Mouse (Mus musculus) forebrain, embryonic 16.5 days (tissue): ENCODE measurements around the gene Dnajc17. TPM values are rescaled to one million over a fixed set of nuclear protein-coding genes. Genes with fewer than 3 reads are reported as not detected.

Experiments used
- ATAC-seq: fragments of 200-750 bp; cut with Nextera tagmentation; 2 replicates; pipeline ENCODE4 v1.8.0; 2017; ENCODE audit warnings: mild to moderate bottlenecking, moderate library complexity
- H3K27ac ChIP-seq: fragments of 300-500 bp; sonication (generic); 2 replicates; pipeline ENCODE4 v1.5.1; 2014; ENCODE audit warnings: low read length, control low read depth
- H3K27me3 ChIP-seq: fragments of 300-500 bp; sonication (generic); replicated peaks from 2 replicates; pipeline ENCODE4 v1.6.1; 2014; ENCODE audit warnings: low read length; ENCODE audit not compliant: control insufficient read depth, insufficient read depth
- H3K36me3 ChIP-seq: fragments of 300-500 bp; sonication (generic); 2 replicates; pipeline ENCODE4 v1.6.1; 2014; ENCODE audit not compliant: control insufficient read depth, insufficient read depth
- H3K4me1 ChIP-seq: fragments of 300-500 bp; sonication (generic); replicated peaks from 2 replicates; pipeline ENCODE4 v1.6.1; 2014; ENCODE audit warnings: low read length; ENCODE audit not compliant: control insufficient read depth, insufficient read depth
- H3K4me2 ChIP-seq: fragments of 300-500 bp; sonication (generic); 2 replicates; pipeline ENCODE4 v1.6.1; 2014; ENCODE audit warnings: mild to moderate bottlenecking, low read length, control low read depth
- H3K4me3 ChIP-seq: fragments of 300-500 bp; sonication (generic); replicated peaks from 2 replicates; pipeline ENCODE4 v1.5.1; 2014; ENCODE audit warnings: mild to moderate bottlenecking, low read length, control low read depth
- H3K9ac ChIP-seq: fragments of 300-500 bp; sonication (generic); replicated peaks from 2 replicates; pipeline ENCODE4 v1.6.1; 2014; ENCODE audit warnings: low read depth, low read length, control low read depth
- H3K9me3 ChIP-seq: fragments of 300-500 bp; sonication (generic); 2 replicates; pipeline ENCODE4 v1.6.1; 2016; ENCODE audit warnings: low read length; ENCODE audit not compliant: control insufficient read depth
- WGBS: fragments of 180-500 bp; shearing (Covaris S2); extraction: QIAGEN DNeasy Blood & Tissue Kit; methylation state at CpG from one replicate; pipeline ENCODE4 v1.1.7; 2014; 5-methylcytosine and 5-hydroxymethylcytosine counted together
- polyA plus RNA-seq: library from polyadenylated mRNA; unstranded; fragments of >200 nt; fragmentation: Nextera tagmentation; extraction: Ambion mirVana; gene quantifications from 2 replicates; pipeline ENCODE4 v1.2.1, GENCODE M21; 2015

The Dnajc17 gene
- 21.3 and 24.6 TPM in 2 replicates for polyA plus RNA-seq

DNA sequence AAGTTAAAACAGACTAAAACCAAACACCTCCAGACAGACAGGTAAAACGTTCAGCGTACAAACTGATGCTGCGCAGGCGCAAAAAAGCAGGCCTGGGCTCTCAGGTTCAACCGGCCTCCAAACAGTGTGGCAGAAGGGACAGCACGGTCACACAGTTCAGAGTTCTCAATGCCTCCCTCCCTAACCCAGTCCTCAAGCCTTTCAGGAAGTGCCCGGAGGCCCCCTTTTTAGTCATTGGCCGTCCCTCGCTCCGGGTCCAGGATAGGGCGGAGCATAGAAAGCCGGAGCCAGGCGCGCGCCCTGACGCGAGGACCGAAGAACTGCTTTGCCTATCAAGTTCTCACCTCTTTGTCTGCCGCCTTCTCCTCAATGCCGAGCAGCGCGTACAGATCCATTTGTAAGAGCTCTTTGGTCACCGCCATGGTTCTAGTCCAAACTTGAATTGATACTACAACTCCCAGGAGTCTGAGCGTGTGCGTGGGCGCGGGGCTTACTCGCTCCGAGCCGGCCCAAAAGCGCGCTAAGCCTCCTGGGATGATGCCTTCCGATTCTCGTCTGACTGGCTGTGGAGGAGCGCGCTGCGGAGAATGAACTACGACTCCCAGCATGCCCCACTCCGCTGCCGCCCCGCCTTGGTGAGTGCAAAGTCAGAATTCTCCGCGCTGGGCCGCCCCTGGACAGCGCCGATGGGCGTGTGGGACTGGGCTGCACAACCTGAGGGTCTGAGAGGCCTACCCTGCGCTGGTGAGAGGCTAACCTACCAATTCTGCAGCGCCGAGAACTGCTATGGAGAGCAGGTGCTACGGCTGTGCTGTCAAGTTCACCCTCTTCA is at the start of gene Dnajc17, which contains the start of gene Zfyve19:
Dnajc17 (minus strand) TSS at position 452 of the 832 bp plus-strand sequence.
Zfyve19 (plus strand) TSS at position 274 of the 832 bp plus-strand sequence.
- H3K27ac ChIP-seq: peak within 1 kb of the TSS; percentile 92
- H3K9ac ChIP-seq: peak within 1 kb of the TSS; percentile 78
- 0% methylated on average over 51 of the region's 51 CpGs for WGBS
- peak within 1 kb of the TSS; percentile 74 for H3K4me2 ChIP-seq
- no peaks in the 10 kb centered on the region for H3K27me3 ChIP-seq
- H3K9me3 ChIP-seq: no peaks in the 10 kb centered on the region
- peaks cover 17% of the 10 kb centered on the region for H3K4me1 ChIP-seq
- peaks cover 3% of the 10 kb centered on the region for H3K36me3 ChIP-seq
- ATAC-seq: peak; percentile 98
- H3K4me3 ChIP-seq: peak within 1 kb of the TSS; percentile 94

DNA sequence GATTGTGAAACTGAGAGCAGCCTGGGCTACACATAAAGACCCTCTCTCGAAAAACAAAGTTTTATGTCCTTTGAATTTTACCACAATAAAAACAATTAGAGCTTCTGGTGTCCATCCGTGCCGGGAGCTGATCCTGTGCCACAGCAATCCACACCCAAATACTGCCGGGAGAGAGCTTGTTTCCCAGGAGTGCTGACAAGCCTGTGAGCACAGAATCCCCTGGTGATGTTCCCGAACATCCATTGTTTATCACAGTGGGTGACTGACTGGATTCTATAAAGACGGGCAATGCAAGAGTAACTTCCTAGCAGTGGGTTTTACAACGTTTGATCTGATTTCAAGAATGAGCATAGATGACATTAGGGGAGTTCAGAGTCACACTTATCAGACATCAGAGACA is 46.4 kb upstream of the Dnajc17 start:
- Histone ChIP-seq H3K27ac (no peak overlapping the region), H3K4me2 (no peak overlapping the region), H3K4me3 (no peak overlapping the region), H3K36me3 (no peaks in the 10 kb centered on the region), H3K27me3 (peaks cover 8% of the 10 kb centered on the region), H3K9me3 (no peaks in the 10 kb centered on the region), H3K4me1 (0 out of 2 replicates have a peak, but pooled peaks cover 2% of the 10 kb centered on the region), H3K9ac (no peak overlapping the region)
- WGBS: 5% methylated on average over 7 of the region's 7 CpGs
- no peak for ATAC-seq

DNA sequence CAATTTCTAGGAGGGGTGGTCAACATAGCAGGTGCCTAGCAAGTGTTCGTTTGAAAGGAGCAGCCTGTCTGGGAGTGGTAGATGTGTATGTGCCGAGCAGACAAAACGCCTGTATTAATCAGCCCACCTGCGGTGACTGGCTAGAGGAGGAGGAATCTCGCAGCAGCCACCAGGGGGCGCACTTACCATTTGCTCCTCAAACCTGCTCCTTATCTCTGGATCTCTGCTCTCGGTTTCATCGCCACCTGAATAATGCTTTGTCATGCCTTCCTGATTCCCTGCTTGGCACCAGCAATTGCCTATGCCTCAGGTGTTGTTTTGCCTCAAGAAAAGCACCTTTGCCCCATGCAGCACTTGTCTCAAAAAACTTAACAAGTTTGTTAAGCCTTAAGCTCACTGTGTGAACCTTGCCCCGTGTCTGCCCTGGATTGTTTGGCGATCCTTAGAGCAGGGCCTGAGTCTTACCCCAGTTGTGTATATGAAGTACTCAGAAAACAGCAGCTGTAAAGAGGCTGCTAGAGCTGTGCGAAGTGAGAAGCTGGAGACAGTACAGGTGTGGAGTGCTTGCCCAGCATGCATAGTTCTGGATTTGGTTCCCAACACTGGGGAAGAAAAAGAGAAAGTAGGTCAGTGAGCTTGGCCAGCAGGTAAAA is 42.4 kb upstream of the Dnajc17 start:
- Histone ChIP-seq H3K36me3 (no peaks in the 10 kb centered on the region), H3K27me3 (peaks cover 8% of the 10 kb centered on the region), H3K9me3 (no peaks in the 10 kb centered on the region), H3K9ac (no peak overlapping the region), H3K4me2 (no peak overlapping the region), H3K27ac (no peak overlapping the region), H3K4me1 (0 out of 2 replicates have a peak, but pooled peaks cover 2% of the 10 kb centered on the region), H3K4me3 (no peak overlapping the region)
- 16% methylated on average over 11 of the region's 11 CpGs for WGBS
- peak; percentile 59; the same call in 1 of the 2 replicates for ATAC-seq

DNA sequence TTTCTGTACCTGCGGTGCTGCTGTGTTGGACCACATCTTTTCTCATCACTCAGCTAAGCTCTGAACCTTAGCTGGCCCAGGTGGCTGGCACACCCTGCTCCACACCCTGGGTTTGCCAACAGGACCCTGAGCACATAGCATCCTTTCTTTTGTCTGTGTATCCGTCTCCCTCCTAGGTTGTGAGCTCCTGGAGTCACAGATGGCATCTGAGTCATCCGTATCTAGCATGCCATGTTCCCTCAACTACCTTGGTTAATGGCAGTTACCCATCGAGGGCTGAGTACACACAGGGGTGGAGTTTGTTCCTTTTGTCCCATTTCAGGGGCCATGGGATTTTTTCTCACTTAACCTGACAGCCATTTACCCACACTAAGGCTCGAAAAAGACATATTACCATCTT is 41.8 kb upstream of the Dnajc17 start:
- Histone ChIP-seq H3K9me3 (no peaks in the 10 kb centered on the region), H3K36me3 (no peaks in the 10 kb centered on the region), H3K27ac (no peak overlapping the region), H3K4me1 (0 out of 2 replicates have a peak, but pooled peaks cover 2% of the 10 kb centered on the region), H3K27me3 (peaks cover 8% of the 10 kb centered on the region), H3K4me3 (no peak overlapping the region), H3K9ac (no peak overlapping the region), H3K4me2 (no peak overlapping the region)
- WGBS: 57% methylated on average over 5 of the region's 5 CpGs
- 0 out of 2 replicates have a peak, but pooled peaks have one; percentile 10 for ATAC-seq

DNA sequence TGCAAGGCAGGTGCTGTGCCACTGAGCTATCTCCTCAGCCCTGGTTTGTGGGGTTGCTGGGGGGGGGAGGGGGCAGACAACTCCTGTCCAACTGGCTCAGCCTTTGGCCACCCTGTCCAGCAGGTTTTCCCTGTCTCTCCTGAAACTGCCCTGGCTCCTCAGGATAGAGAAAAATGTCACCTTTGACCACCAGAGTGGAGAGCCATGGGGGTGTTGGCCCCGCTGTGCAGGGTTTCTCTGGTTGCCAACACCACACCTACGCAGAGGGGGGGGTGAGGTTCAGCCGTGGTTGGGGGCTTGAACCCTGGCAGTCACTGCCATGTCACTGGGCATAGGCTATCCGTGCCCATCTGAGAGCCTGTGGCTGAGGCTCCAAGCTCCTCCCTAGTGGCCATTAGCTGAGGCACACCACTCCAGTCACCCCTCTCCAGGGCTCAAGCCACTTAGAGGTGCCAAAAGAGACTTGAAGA is 41.0 kb upstream of the Dnajc17 start:
- no peak for ATAC-seq
- H3K4me1 ChIP-seq: 0 out of 2 replicates have a peak, but pooled peaks cover 2% of the 10 kb centered on the region
- no peak overlapping the region for H3K4me2 ChIP-seq
- peaks cover 4% of the 10 kb centered on the region for H3K27me3 ChIP-seq
- no peak overlapping the region for H3K27ac ChIP-seq
- WGBS: 76% methylated on average over 4 of the region's 4 CpGs
- no peaks in the 10 kb centered on the region for H3K36me3 ChIP-seq
- H3K9me3 ChIP-seq: no peaks in the 10 kb centered on the region
- H3K4me3 ChIP-seq: no peak overlapping the region
- no peak overlapping the region for H3K9ac ChIP-seq

DNA sequence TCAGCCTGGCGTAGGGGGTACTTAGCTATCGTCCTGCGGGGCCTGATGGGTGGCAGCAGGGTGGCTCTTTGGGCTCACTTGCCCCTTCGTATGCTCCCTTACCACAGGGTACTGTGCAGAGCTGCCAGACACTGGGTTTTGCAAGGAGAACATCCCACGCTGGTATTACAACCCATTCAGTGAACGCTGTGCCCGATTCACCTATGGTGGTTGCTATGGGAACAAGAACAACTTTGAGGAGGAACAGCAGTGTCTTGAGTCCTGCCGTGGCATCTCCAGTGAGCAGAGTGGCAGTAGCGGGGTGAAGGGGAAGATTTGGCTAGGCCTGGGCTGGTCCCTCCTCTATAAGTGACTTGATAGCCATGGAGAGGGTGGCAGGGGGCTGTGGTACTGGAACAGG is 39.3 kb upstream of the Dnajc17 start:
- Histone ChIP-seq H3K9ac (no peak overlapping the region), H3K9me3 (no peaks in the 10 kb centered on the region), H3K36me3 (no peaks in the 10 kb centered on the region), H3K4me3 (no peak overlapping the region), H3K27ac (no peak overlapping the region), H3K27me3 (no peaks in the 10 kb centered on the region), H3K4me1 (0 out of 2 replicates have a peak, but pooled peaks cover 2% of the 10 kb centered on the region), H3K4me2 (no peak overlapping the region)
- no peak for ATAC-seq
- 85% methylated on average over 9 of the region's 9 CpGs for WGBS

DNA sequence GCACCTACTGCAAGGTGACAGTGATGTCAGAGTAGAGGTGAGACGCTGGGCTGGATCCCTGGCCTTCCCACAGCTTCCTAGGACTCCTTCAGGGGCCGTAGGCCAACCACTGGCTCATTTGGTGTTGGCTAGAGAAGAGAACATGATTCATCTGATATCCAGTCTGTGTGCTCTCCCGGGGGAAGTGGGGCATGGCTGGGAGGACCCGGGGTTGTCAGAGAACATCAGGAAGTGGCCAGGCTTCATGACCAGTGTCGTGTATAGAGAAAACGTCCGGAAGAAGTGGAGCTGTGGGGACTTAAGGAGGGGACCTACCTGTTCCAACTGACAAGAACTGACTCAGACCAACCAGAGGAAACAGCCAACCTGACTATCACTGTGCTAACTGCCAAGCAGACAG is 36.7 kb upstream of the Dnajc17 start:
- ATAC-seq: no peak
- no peak overlapping the region for H3K4me3 ChIP-seq
- H3K27me3 ChIP-seq: no peaks in the 10 kb centered on the region
- no peaks in the 10 kb centered on the region for H3K36me3 ChIP-seq
- H3K4me1 ChIP-seq: no peaks in the 10 kb centered on the region
- no peak overlapping the region for H3K4me2 ChIP-seq
- H3K9me3 ChIP-seq: no peaks in the 10 kb centered on the region
- no peak overlapping the region for H3K9ac ChIP-seq
- WGBS: 91% methylated on average over 7 of the region's 7 CpGs
- H3K27ac ChIP-seq: no peak overlapping the region

DNA sequence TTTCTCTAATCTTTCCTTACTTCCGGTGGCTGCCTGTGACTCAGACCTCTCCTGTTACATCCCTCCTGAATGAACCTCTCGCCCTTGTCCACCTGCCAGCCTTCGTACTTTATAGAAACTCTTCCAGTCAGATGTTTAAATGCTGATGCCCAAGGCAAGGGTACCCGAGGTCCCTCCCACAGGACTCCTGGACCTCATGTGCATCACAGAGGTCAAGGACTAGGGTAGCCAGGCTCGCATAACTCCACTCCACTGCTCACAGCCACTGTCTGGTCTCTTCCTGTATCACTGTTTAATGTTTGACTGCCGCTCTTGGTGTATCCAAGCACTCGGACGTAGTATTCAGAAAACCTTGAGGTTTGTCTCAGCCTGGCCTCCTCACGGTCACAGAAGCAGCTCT is 34.0 kb upstream of the Dnajc17 start:
- no peak overlapping the region for H3K4me2 ChIP-seq
- H3K9me3 ChIP-seq: no peaks in the 10 kb centered on the region
- H3K9ac ChIP-seq: no peak overlapping the region
- ATAC-seq: no peak
- H3K4me1 ChIP-seq: peaks cover 4% of the 10 kb centered on the region
- peaks cover 21% of the 10 kb centered on the region for H3K27me3 ChIP-seq
- no peak overlapping the region for H3K4me3 ChIP-seq
- H3K36me3 ChIP-seq: no peaks in the 10 kb centered on the region
- 81% methylated on average over 9 of the region's 9 CpGs for WGBS
- no peak overlapping the region for H3K27ac ChIP-seq

DNA sequence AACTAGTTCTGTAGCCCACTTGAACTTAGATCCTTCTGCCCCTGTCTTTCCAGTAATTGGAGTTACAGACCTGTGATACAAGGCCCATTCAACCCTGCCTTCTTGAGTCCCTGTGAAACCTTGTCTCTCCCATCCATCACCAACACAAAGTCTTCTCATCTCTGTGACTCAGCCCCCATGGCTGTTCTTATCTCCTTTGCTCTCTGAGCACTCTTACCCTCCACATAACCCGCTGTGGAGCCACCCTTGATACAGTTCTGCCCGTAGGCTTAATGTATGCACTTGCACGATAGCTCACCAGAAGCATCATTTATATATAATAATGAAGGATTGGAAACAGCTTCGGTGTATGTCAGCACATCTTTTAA is 32.2 kb upstream of the Dnajc17 start:
- H3K27ac ChIP-seq: no peak overlapping the region
- peaks cover 39% of the 10 kb centered on the region for H3K27me3 ChIP-seq
- H3K36me3 ChIP-seq: no peaks in the 10 kb centered on the region
- 91% methylated on average over 4 of the region's 4 CpGs for WGBS
- no peak overlapping the region for H3K4me3 ChIP-seq
- no peak overlapping the region for H3K4me2 ChIP-seq
- H3K9ac ChIP-seq: no peak overlapping the region
- no peaks in the 10 kb centered on the region for H3K9me3 ChIP-seq
- peaks cover 11% of the 10 kb centered on the region for H3K4me1 ChIP-seq
- no peak for ATAC-seq
